Mouse (Mus musculus): ENCODE data around the gene Prrx2. TPM values are rescaled to one million over a fixed set of nuclear protein-coding genes. Genes with fewer than 3 reads are reported as not detected.
A peak's percentile ranks its signal among the peaks of the same experiment; 100 is the strongest.

Prrx2 gene
- polyA plus RNA-seq, 1 experiment from 2014 or later = 47.0 TPM

- no peaks in the 10 kb centered on the region for H3K27me3 ChIP-seq (ENCODE audit: control insufficient read depth, insufficient read depth, low read length)
- peak overlapping the region in 1 of 2 experiments; percentile 31; a peak in 1 of 4 replicates for H3K27ac ChIP-seq (replicated peaks in 1 of 2; ENCODE audit: control insufficient read depth in 1 of 2, insufficient read depth in 1 of 2, low read depth in 2 of 2, low read length in 2 of 2)
- WGBS = 56% methylated on average over 13 of the region's 13 CpGs
- no peak overlapping the region for H3K4me3 ChIP-seq (ENCODE audit: control insufficient read depth in 1 of 2, insufficient read depth in 1 of 2, low read depth in 1 of 2, low read length in 2 of 2)
- no peak overlapping the region for H3K9ac ChIP-seq (ENCODE audit: low read length)
- peaks cover 78% of the 10 kb centered on the region for H3K36me3 ChIP-seq (ENCODE audit: control insufficient read depth, insufficient read depth, low read length)
- no peak overlapping the region for H3K4me2 ChIP-seq (ENCODE audit: low read length)
- no peaks in the 10 kb centered on the region; the same call in 1 of the 2 replicates for H3K9me3 ChIP-seq (ENCODE audit: control insufficient read depth, low read length)
- 0 out of 2 replicates have a peak, but pooled peaks have one; percentile 9 for ATAC-seq (ENCODE audit: insufficient number of reproducible peaks, insufficient read depth, low FRiP score, low read depth)
- peaks cover 8 to 20% of the 10 kb centered on the region in 2 experiments for H3K4me1 ChIP-seq (ENCODE audit: control insufficient read depth in 2 of 2, insufficient read depth in 2 of 2, low read length in 2 of 2)
These were observed 11.2 kb upstream of the Prrx2 start for GRCm38 (mm10) chr2:30823385-30824153.

DNA sequence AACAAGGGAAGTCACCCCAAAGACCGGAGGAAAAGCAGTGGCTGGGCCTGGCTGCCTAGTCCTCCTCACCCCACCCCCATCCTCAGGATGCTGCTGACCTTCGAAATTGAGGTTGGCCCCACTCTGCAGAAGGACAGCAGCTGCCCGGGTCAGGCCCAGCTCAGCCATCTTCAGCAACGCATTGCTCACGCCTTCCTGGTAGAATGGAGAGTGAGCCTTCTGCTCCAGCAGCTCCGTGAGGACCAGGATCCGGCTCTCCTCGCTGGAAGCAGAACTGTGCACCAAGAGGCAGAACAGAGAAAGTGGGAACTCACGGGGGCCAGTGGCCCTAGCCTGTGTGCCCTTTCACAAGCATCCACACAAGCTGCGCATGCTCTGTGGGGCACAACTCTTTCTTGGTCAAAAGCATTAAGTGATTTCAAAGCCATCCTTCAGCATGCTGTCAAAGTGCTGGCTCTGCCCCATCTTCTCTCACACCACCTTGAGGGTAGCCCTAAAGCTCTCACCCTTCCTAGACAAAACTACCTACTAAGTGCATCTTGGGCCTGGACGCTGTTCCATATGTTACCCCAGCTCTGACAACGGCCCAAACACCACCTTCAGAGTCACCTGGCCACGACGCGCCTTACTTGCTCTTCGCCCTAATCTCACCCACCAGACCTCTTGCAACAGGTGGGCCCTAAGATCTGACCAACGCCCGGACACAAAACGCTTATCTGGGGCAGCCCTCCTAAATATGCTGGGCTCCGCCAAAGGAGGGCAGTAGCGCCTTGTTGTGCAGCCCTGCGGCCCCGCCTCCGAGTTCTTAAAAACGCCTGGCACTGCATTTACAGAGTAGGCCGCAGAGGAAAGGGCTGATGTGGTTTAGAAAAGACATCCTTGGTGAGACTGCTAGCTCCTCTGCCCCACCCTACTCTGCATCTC, 7.7 kb upstream of the Prrx2 start:
- H3K4me2 ChIP-seq (ENCODE audit: low read length) = peak overlapping the region; percentile 95
- no peaks in the 10 kb centered on the region for H3K27me3 ChIP-seq (ENCODE audit: control insufficient read depth, insufficient read depth, low read length)
- peak overlapping the region; percentile 29 to 69 for H3K27ac ChIP-seq (replicated peaks in 1 of 2; ENCODE audit: control insufficient read depth in 1 of 2, insufficient read depth in 1 of 2, low read depth in 2 of 2, low read length in 2 of 2)
- peak overlapping the region; percentile 61 to 94 for H3K4me3 ChIP-seq (ENCODE audit: control insufficient read depth in 1 of 2, insufficient read depth in 1 of 2, low read depth in 1 of 2, low read length in 2 of 2)
- ATAC-seq (ENCODE audit: insufficient number of reproducible peaks, insufficient read depth, low FRiP score, low read depth) = no peak
- peak overlapping the region; percentile 93 for H3K9ac ChIP-seq (ENCODE audit: low read length)
- H3K36me3 ChIP-seq (ENCODE audit: control insufficient read depth, insufficient read depth, low read length) = peaks cover 48% of the 10 kb centered on the region
- WGBS = 28% methylated on average over 26 of the region's 26 CpGs
- no peaks in the 10 kb centered on the region for H3K9me3 ChIP-seq (ENCODE audit: control insufficient read depth, low read length)
- H3K4me1 ChIP-seq (ENCODE audit: control insufficient read depth in 2 of 2, insufficient read depth in 2 of 2, low read length in 2 of 2) = peaks cover 9 to 20% of the 10 kb centered on the region in 2 experiments

DNA sequence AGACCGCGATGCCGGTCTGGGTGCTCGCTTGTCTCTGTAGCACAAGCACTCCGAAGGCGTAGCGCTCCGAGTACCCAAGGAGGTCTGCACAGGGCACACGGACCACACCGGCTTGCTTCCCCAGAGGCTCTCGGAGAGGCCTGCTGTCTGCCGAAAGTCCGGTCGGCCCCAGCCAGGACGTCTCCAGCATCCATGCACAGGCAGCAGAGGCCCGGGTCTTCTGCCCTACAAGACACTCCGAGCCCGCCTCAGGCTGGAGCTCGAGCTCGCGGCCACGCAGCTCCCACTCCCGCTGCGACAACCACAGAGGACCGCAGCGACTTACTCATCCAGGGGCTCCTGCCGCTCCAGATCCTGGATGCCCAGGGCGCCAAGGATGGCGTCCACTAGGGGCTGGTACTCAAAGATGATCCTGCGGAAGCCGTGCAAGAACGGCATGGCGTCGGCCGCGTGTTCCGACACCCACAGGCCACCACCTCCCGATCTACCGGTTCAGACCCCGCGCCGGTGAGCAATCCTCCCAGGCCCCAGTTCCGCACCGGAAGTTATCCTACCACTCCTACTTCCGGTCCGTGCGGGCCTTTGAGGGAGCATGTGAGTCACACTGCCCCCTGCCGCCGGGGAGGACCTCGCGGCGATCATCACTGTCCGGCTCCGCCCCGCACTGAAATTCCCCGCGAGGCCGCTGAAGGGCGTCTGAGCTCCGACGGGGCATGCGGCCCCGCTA, 6.9 kb upstream of the Prrx2 start:
- H3K27ac ChIP-seq (replicated peaks in 1 of 2; ENCODE audit: control insufficient read depth in 1 of 2, insufficient read depth in 1 of 2, low read depth in 2 of 2, low read length in 2 of 2) = peak overlapping the region; percentile 29 to 69

GRCm38 (mm10) chr2:30829315-30829714, 5.5 kb upstream of the Prrx2 start:
- no peak for ATAC-seq (ENCODE audit: insufficient number of reproducible peaks, insufficient read depth, low FRiP score, low read depth)
- H3K9me3 ChIP-seq (ENCODE audit: control insufficient read depth, low read length) = no peaks in the 10 kb centered on the region
- H3K4me2 ChIP-seq (ENCODE audit: low read length) = no peak overlapping the region
- H3K9ac ChIP-seq (ENCODE audit: low read length) = no peak overlapping the region
- no peaks in the 10 kb centered on the region for H3K27me3 ChIP-seq (ENCODE audit: control insufficient read depth, insufficient read depth, low read length)
- H3K4me1 ChIP-seq (ENCODE audit: control insufficient read depth in 2 of 2, insufficient read depth in 2 of 2, low read length in 2 of 2) = peaks cover 14 to 22% of the 10 kb centered on the region in 2 experiments
- H3K27ac ChIP-seq (replicated peaks in 1 of 2; ENCODE audit: control insufficient read depth in 1 of 2, insufficient read depth in 1 of 2, low read depth in 2 of 2, low read length in 2 of 2) = no peak overlapping the region
- H3K36me3 ChIP-seq (ENCODE audit: control insufficient read depth, insufficient read depth, low read length) = peaks cover 25% of the 10 kb centered on the region
- no peak overlapping the region for H3K4me3 ChIP-seq (ENCODE audit: control insufficient read depth in 1 of 2, insufficient read depth in 1 of 2, low read depth in 1 of 2, low read length in 2 of 2)
- 41% methylated on average over 5 of the region's 5 CpGs for WGBS

More for the DNA sequence above, 6.9 kb upstream of the Prrx2 start:
- Histone ChIP-seq H3K4me1 (ENCODE audit: control insufficient read depth in 2 of 2, insufficient read depth in 2 of 2, low read length in 2 of 2) (peaks cover 9 to 20% of the 10 kb centered on the region in 2 experiments), H3K27me3 (ENCODE audit: control insufficient read depth, insufficient read depth, low read length) (no peaks in the 10 kb centered on the region), H3K9me3 (ENCODE audit: control insufficient read depth, low read length) (no peaks in the 10 kb centered on the region), H3K9ac (ENCODE audit: low read length) (peak overlapping the region; percentile 93), H3K4me2 (ENCODE audit: low read length) (peak overlapping the region; percentile 95), H3K4me3 (ENCODE audit: control insufficient read depth in 1 of 2, insufficient read depth in 1 of 2, low read depth in 1 of 2, low read length in 2 of 2) (peak overlapping the region; percentile 61 to 94), H3K36me3 (ENCODE audit: control insufficient read depth, insufficient read depth, low read length) (peaks cover 40% of the 10 kb centered on the region)
- whole genome bisulfite sequencing = under 1% methylated on average over 63 of the region's 63 CpGs
- peak; percentile 73 for ATAC-seq (ENCODE audit: insufficient number of reproducible peaks, insufficient read depth, low FRiP score, low read depth)

- H3K27me3 ChIP-seq (ENCODE audit: control insufficient read depth, insufficient read depth, low read length) = no peaks in the 10 kb centered on the region
- no peak within 1 kb of the TSS for H3K4me2 ChIP-seq (ENCODE audit: low read length)
- no peak for ATAC-seq (ENCODE audit: insufficient number of reproducible peaks, insufficient read depth, low FRiP score, low read depth)
- no peak within 1 kb of the TSS for H3K9ac ChIP-seq (ENCODE audit: low read length)
- no peak within 1 kb of the TSS for H3K27ac ChIP-seq (replicated peaks in 1 of 2; ENCODE audit: control insufficient read depth in 1 of 2, insufficient read depth in 1 of 2, low read depth in 2 of 2, low read length in 2 of 2)
- peaks cover 23 to 29% of the 10 kb centered on the region in 2 experiments for H3K4me1 ChIP-seq (ENCODE audit: control insufficient read depth in 2 of 2, insufficient read depth in 2 of 2, low read length in 2 of 2)
- no peaks in the 10 kb centered on the region for H3K9me3 ChIP-seq (ENCODE audit: control insufficient read depth, low read length)
- H3K4me3 ChIP-seq (ENCODE audit: control insufficient read depth in 1 of 2, insufficient read depth in 1 of 2, low read depth in 1 of 2, low read length in 2 of 2) = no peak within 1 kb of the TSS
- H3K36me3 ChIP-seq (ENCODE audit: control insufficient read depth, insufficient read depth, low read length) = peaks cover 15% of the 10 kb centered on the region
- 39% methylated on average over 4 of the region's 4 CpGs for WGBS
These were observed 4.4 kb upstream of the Prrx2 start, which contains the start of gene Asb6 for GRCm38 (mm10) chr2:30830283-30830795. Asb6 (minus strand) TSS chr2:30830333.

DNA sequence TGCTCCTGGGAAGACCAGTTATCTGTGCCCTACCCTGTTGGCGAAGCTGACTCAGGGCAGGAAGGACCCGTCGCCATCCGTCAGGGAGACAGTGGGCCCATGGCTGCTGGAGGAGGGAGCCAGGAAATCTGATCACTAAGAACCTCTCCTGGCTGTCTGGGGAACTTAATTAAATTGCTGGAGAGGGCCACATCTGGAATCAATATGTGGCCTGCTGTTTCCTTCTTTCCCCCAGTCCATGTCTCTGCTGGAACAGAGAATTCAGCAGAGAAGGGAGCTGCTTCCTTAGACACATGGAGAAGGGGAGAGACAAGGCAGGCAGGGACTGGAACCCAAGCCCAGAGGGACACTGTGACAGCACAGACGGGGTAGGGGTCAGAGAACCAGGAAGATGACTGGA, 1.1 kb upstream of the Prrx2 start:
- H3K27ac ChIP-seq (replicated peaks in 1 of 2; ENCODE audit: control insufficient read depth in 1 of 2, insufficient read depth in 1 of 2, low read depth in 2 of 2, low read length in 2 of 2) = peak overlapping the region; percentile 80 to 83
- H3K9ac ChIP-seq (ENCODE audit: low read length) = peak overlapping the region; percentile 38
- H3K9me3 ChIP-seq (ENCODE audit: control insufficient read depth, low read length) = no peaks in the 10 kb centered on the region
- no peaks in the 10 kb centered on the region for H3K27me3 ChIP-seq (ENCODE audit: control insufficient read depth, insufficient read depth, low read length)
- peaks cover 33 to 35% of the 10 kb centered on the region in 2 experiments for H3K4me1 ChIP-seq (ENCODE audit: control insufficient read depth in 2 of 2, insufficient read depth in 2 of 2, low read length in 2 of 2)
- 69% methylated on average over 5 of the region's 5 CpGs for WGBS
- H3K4me2 ChIP-seq (ENCODE audit: low read length) = no peak overlapping the region
- no peaks in the 10 kb centered on the region for H3K36me3 ChIP-seq (ENCODE audit: control insufficient read depth, insufficient read depth, low read length)
- H3K4me3 ChIP-seq (ENCODE audit: control insufficient read depth in 1 of 2, insufficient read depth in 1 of 2, low read depth in 1 of 2, low read length in 2 of 2) = no peak overlapping the region
- no peak for ATAC-seq (ENCODE audit: insufficient number of reproducible peaks, insufficient read depth, low FRiP score, low read depth)
